Mouse (Mus musculus): ENCODE measurements around the gene Rab11fip3. TPM values are rescaled to one million over a fixed set of nuclear protein-coding genes. Genes with fewer than 3 reads are reported as not detected.

The Rab11fip3 gene
- polyA plus RNA-seq, 1 experiment from 2014 or later, result 13.7 TPM

GRCm38 (mm10) chr17:25955736-25956135, 113.6 kb downstream of the Rab11fip3 start:
- no peak overlapping the region for H3K4me3 ChIP-seq (ENCODE audit: low read depth, low read length)
- H3K4me1 ChIP-seq (replicated peaks; ENCODE audit: control insufficient read depth, insufficient read depth, low read length), result peaks cover 5% of the 10 kb centered on the region; the same call in 1 of the 2 replicates
- no peak overlapping the region for H3K9ac ChIP-seq (ENCODE audit: low read length)
- no peak overlapping the region for H3K4me2 ChIP-seq (ENCODE audit: low read length)
- DNase-seq (ENCODE audit: low spot score) (no peak), ATAC-seq (replicated peaks; ENCODE audit: low FRiP score, low TSS enrichment, low read depth) (no peak)
- peaks cover 33% of the 10 kb centered on the region for H3K27me3 ChIP-seq (replicated peaks; ENCODE audit: control insufficient read depth, insufficient read depth, low read length)
- H3K27ac ChIP-seq (ENCODE audit: low read depth), result no peak overlapping the region
- 51% methylated on average over 3 of the region's 3 CpGs for WGBS
- H3K36me3 ChIP-seq (ENCODE audit: control insufficient read depth, insufficient read depth, low read length), result peaks cover 34% of the 10 kb centered on the region
- H3K9me3 ChIP-seq (ENCODE audit: control insufficient read depth, low read length), result no peaks in the 10 kb centered on the region

- Histone ChIP-seq H3K9ac (ENCODE audit: low read length) (no peak overlapping the region), H3K4me1 (replicated peaks; ENCODE audit: control insufficient read depth, insufficient read depth, low read length) (peaks cover 5% of the 10 kb centered on the region; the same call in 1 of the 2 replicates), H3K36me3 (ENCODE audit: control insufficient read depth, insufficient read depth, low read length) (peaks cover 24% of the 10 kb centered on the region; the same call in 1 of the 2 replicates), H3K4me3 (ENCODE audit: low read depth, low read length) (no peak overlapping the region), H3K9me3 (ENCODE audit: control insufficient read depth, low read length) (no peaks in the 10 kb centered on the region), H3K27me3 (replicated peaks; ENCODE audit: control insufficient read depth, insufficient read depth, low read length) (peaks cover 44% of the 10 kb centered on the region), H3K27ac (ENCODE audit: low read depth) (no peak overlapping the region), H3K4me2 (ENCODE audit: low read length) (no peak overlapping the region)
- DNase-seq (ENCODE audit: low spot score) (no peak), ATAC-seq (replicated peaks; ENCODE audit: low FRiP score, low TSS enrichment, low read depth) (no peak)
- 65% methylated on average over 1 of the region's 2 CpGs for WGBS
Measured at GRCm38 (mm10) chr17:25954671-25955070, 114.7 kb downstream of the Rab11fip3 start.

GRCm38 (mm10) chr17:25953161-25953560, 116.2 kb downstream of the Rab11fip3 start:
- H3K4me1 ChIP-seq (replicated peaks; ENCODE audit: control insufficient read depth, insufficient read depth, low read length), result peaks cover 5% of the 10 kb centered on the region; the same call in 1 of the 2 replicates
- no peaks in the 10 kb centered on the region for H3K9me3 ChIP-seq (ENCODE audit: control insufficient read depth, low read length)
- peaks cover 44% of the 10 kb centered on the region for H3K27me3 ChIP-seq (replicated peaks; ENCODE audit: control insufficient read depth, insufficient read depth, low read length)
- H3K4me2 ChIP-seq (ENCODE audit: low read length), result no peak overlapping the region
- 0 out of 2 replicates have a peak, but pooled peaks cover 11% of the 10 kb centered on the region for H3K36me3 ChIP-seq (ENCODE audit: control insufficient read depth, insufficient read depth, low read length)
- DNase-seq (ENCODE audit: low spot score), result no peak
- H3K27ac ChIP-seq (ENCODE audit: low read depth), result no peak overlapping the region
- WGBS, result 81% methylated on average over 5 of the region's 5 CpGs
- ATAC-seq (replicated peaks; ENCODE audit: low FRiP score, low TSS enrichment, low read depth), result no peak
- no peak overlapping the region for H3K9ac ChIP-seq (ENCODE audit: low read length)
- H3K4me3 ChIP-seq (ENCODE audit: low read depth, low read length), result no peak overlapping the region

GRCm38 (mm10) chr17:25951803-25952623, 117.3 kb downstream of the Rab11fip3 start, which contains the start of gene A930017K11Rik:
Gene A930017K11Rik, minus strand, starts transcription at chr17:25952565.
- WGBS, result 2% methylated on average over 54 of the region's 58 CpGs
- Histone ChIP-seq H3K27me3 (replicated peaks; ENCODE audit: control insufficient read depth, insufficient read depth, low read length) (peaks cover 44% of the 10 kb centered on the region), H3K27ac (ENCODE audit: low read depth) (no peak within 1 kb of the TSS), H3K36me3 (ENCODE audit: control insufficient read depth, insufficient read depth, low read length) (no peaks in the 10 kb centered on the region), H3K4me3 (ENCODE audit: low read depth, low read length) (peak within 1 kb of the TSS; percentile 39), H3K9ac (ENCODE audit: low read length) (no peak within 1 kb of the TSS; the same call in 1 of the 2 replicates), H3K4me1 (replicated peaks; ENCODE audit: control insufficient read depth, insufficient read depth, low read length) (peaks cover 5% of the 10 kb centered on the region; the same call in 1 of the 2 replicates), H3K9me3 (ENCODE audit: control insufficient read depth, low read length) (no peaks in the 10 kb centered on the region), H3K4me2 (ENCODE audit: low read length) (peak within 1 kb of the TSS; percentile 64)
- no peak for ATAC-seq (replicated peaks; ENCODE audit: low FRiP score, low TSS enrichment, low read depth)
- no peak for DNase-seq (ENCODE audit: low spot score)

GRCm38 (mm10) chr17:25951225-25951802, 118.0 kb downstream of the Rab11fip3 start:
- no peaks in the 10 kb centered on the region for H3K36me3 ChIP-seq (ENCODE audit: control insufficient read depth, insufficient read depth, low read length)
- H3K9ac ChIP-seq (ENCODE audit: low read length), result no peak overlapping the region; the same call in 1 of the 2 replicates
- DNase-seq (ENCODE audit: low spot score) (peak; percentile 73), ATAC-seq (replicated peaks; ENCODE audit: low FRiP score, low TSS enrichment, low read depth) (no peak)
- peaks cover 5% of the 10 kb centered on the region; the same call in 1 of the 2 replicates for H3K4me1 ChIP-seq (replicated peaks; ENCODE audit: control insufficient read depth, insufficient read depth, low read length)
- H3K27me3 ChIP-seq (replicated peaks; ENCODE audit: control insufficient read depth, insufficient read depth, low read length), result peaks cover 44% of the 10 kb centered on the region
- peak overlapping the region; percentile 64 for H3K4me2 ChIP-seq (ENCODE audit: low read length)
- WGBS, result 1% methylated on average over 33 of the region's 33 CpGs
- H3K4me3 ChIP-seq (ENCODE audit: low read depth, low read length), result peak overlapping the region; percentile 39
- H3K27ac ChIP-seq (ENCODE audit: low read depth), result no peak overlapping the region
- H3K9me3 ChIP-seq (ENCODE audit: control insufficient read depth, low read length), result no peaks in the 10 kb centered on the region

- Histone ChIP-seq H3K9me3 (ENCODE audit: control insufficient read depth, low read length) (no peaks in the 10 kb centered on the region), H3K9ac (ENCODE audit: low read length) (no peak overlapping the region), H3K4me2 (ENCODE audit: low read length) (no peak overlapping the region), H3K36me3 (ENCODE audit: control insufficient read depth, insufficient read depth, low read length) (no peaks in the 10 kb centered on the region), H3K27me3 (replicated peaks; ENCODE audit: control insufficient read depth, insufficient read depth, low read length) (peaks cover 44% of the 10 kb centered on the region), H3K4me1 (replicated peaks; ENCODE audit: control insufficient read depth, insufficient read depth, low read length) (peaks cover 5% of the 10 kb centered on the region; the same call in 1 of the 2 replicates), H3K4me3 (ENCODE audit: low read depth, low read length) (no peak overlapping the region), H3K27ac (ENCODE audit: low read depth) (no peak overlapping the region)
- DNase-seq (ENCODE audit: low spot score), result no peak
- WGBS, result 0% methylated on average over 3 of the region's 3 CpGs
- ATAC-seq (replicated peaks; ENCODE audit: low FRiP score, low TSS enrichment, low read depth), result no peak
Measured at GRCm38 (mm10) chr17:25950706-25951105, 118.6 kb downstream of the Rab11fip3 start.

GRCm38 (mm10) chr17:25949981-25950380, 119.4 kb downstream of the Rab11fip3 start:
- H3K4me3 ChIP-seq (ENCODE audit: low read depth, low read length), result no peak overlapping the region

GRCm38 (mm10) chr17:25948051-25948450, 121.3 kb downstream of the Rab11fip3 start:
- no peak overlapping the region for H3K27ac ChIP-seq (ENCODE audit: low read depth)
- WGBS, result 83% methylated on average over 8 of the region's 8 CpGs
- no peak for ATAC-seq (replicated peaks; ENCODE audit: low FRiP score, low TSS enrichment, low read depth)

More at GRCm38 (mm10) chr17:25949981-25950380, 119.4 kb downstream of the Rab11fip3 start:
- no peak for ATAC-seq (replicated peaks; ENCODE audit: low FRiP score, low TSS enrichment, low read depth)
- Histone ChIP-seq H3K9ac (ENCODE audit: low read length) (no peak overlapping the region), H3K4me1 (replicated peaks; ENCODE audit: control insufficient read depth, insufficient read depth, low read length) (peaks cover 5% of the 10 kb centered on the region; the same call in 1 of the 2 replicates), H3K36me3 (ENCODE audit: control insufficient read depth, insufficient read depth, low read length) (no peaks in the 10 kb centered on the region), H3K27ac (ENCODE audit: low read depth) (no peak overlapping the region), H3K4me2 (ENCODE audit: low read length) (no peak overlapping the region), H3K27me3 (replicated peaks; ENCODE audit: control insufficient read depth, insufficient read depth, low read length) (peaks cover 44% of the 10 kb centered on the region), H3K9me3 (ENCODE audit: control insufficient read depth, low read length) (no peaks in the 10 kb centered on the region)
- DNase-seq (ENCODE audit: low spot score), result no peak
- WGBS, result 83% methylated on average over 5 of the region's 5 CpGs

More at GRCm38 (mm10) chr17:25948051-25948450, 121.3 kb downstream of the Rab11fip3 start:
- Histone ChIP-seq H3K9ac (ENCODE audit: low read length) (no peak overlapping the region), H3K4me3 (ENCODE audit: low read depth, low read length) (no peak overlapping the region), H3K27me3 (replicated peaks; ENCODE audit: control insufficient read depth, insufficient read depth, low read length) (peaks cover 34% of the 10 kb centered on the region), H3K36me3 (ENCODE audit: control insufficient read depth, insufficient read depth, low read length) (no peaks in the 10 kb centered on the region), H3K9me3 (ENCODE audit: control insufficient read depth, low read length) (no peaks in the 10 kb centered on the region), H3K4me2 (ENCODE audit: low read length) (no peak overlapping the region), H3K4me1 (replicated peaks; ENCODE audit: control insufficient read depth, insufficient read depth, low read length) (peaks cover 5% of the 10 kb centered on the region; the same call in 1 of the 2 replicates)
- no peak for DNase-seq (ENCODE audit: low spot score)

Data from intestine, embryonic 14.5 days (tissue).